Mouse (Mus musculus) ES-Bruce4 (cell line): ENCODE results near the gene 1110032F04Rik. TPM values are rescaled to one million over a fixed set of nuclear protein-coding genes. Genes with fewer than 3 reads are reported as not detected.
"Not testable (repeated sequence)": the region's sequence is repeated elsewhere in the genome, so short reads cannot be mapped to it uniquely, and the experiment has no call there.

Experiments
- H3K27ac ChIP-seq: 2 replicates; pipeline ENCODE4 v1.5.1; 2012; ENCODE audit warnings: low read length, inconsistent platforms; ENCODE audit not compliant: insufficient read depth
- H3K27me3 ChIP-seq: 2 replicates; pipeline ENCODE4 v1.6.1; 2012; ENCODE audit warnings: mild to moderate bottlenecking, low read length, inconsistent platforms; ENCODE audit not compliant: control insufficient read depth, poor library complexity, insufficient read depth, severe bottlenecking
- H3K36me3 ChIP-seq: 2 replicates; pipeline ENCODE4 v1.6.1; 2012; ENCODE audit warnings: inconsistent platforms, mild to moderate bottlenecking, low read length, moderate library complexity; ENCODE audit not compliant: control insufficient read depth, poor library complexity, insufficient read depth, severe bottlenecking
- H3K4me1 ChIP-seq: one replicate; pipeline ENCODE4 v1.8.1; 2011; ENCODE audit warnings: low read length; ENCODE audit not compliant: control insufficient read depth, insufficient read depth
- H3K4me3 ChIP-seq: 2 replicates; pipeline ENCODE4 v1.5.1; 2011; ENCODE audit warnings: low read depth, mild to moderate bottlenecking, low read length
- H3K9ac ChIP-seq: 2 replicates; pipeline ENCODE4 v1.6.1; 2012; ENCODE audit warnings: low read depth, mild to moderate bottlenecking, inconsistent platforms; ENCODE audit not compliant: poor library complexity, severe bottlenecking
- H3K9me3 ChIP-seq: replicated peaks from 2 replicates; pipeline ENCODE4 v1.6.1; 2012; ENCODE audit warnings: mild to moderate bottlenecking, low read length, inconsistent platforms; ENCODE audit not compliant: control insufficient read depth, poor library complexity, insufficient read depth, severe bottlenecking
- CTCF ChIP-seq: IDR thresholded peaks from one replicate; pipeline ENCODE4 v1.8.1; 2011; ENCODE audit warnings: low read depth, low read length
- EP300 ChIP-seq: IDR thresholded peaks from 2 replicates; pipeline ENCODE4 v1.6.1; 2011; ENCODE audit warnings: low read depth, low read length; ENCODE audit not compliant: insufficient read depth
- POLR2A ChIP-seq: IDR thresholded peaks from one replicate; pipeline ENCODE4 v1.8.1; 2011; ENCODE audit warnings: low read length; ENCODE audit not compliant: insufficient read depth
- polyA plus RNA-seq: library from polyadenylated mRNA; stranded (reverse); fragments of >200 nt; gene quantifications from 2 replicates; pipeline ENCODE4 v1.2.4, GENCODE M21; 2011; ENCODE audit warnings: low read depth; ENCODE audit not compliant: missing spikeins, insufficient read depth, insufficient read length

1110032F04Rik gene
- polyA plus RNA-seq, 1 experiment, result 0.31 TPM

GRCm38 (mm10) chr3:68897154-68897553, 27.8 kb downstream of the 1110032F04Rik start:
- Histone ChIP-seq H3K27ac (no peak overlapping the region), H3K4me3 (no peak overlapping the region), H3K4me1 (peaks cover 3% of the 10 kb centered on the region), H3K27me3 (no peaks in the 10 kb centered on the region), H3K9ac (no peak overlapping the region), H3K9me3 (no peaks in the 10 kb centered on the region), H3K36me3 (no peaks in the 10 kb centered on the region)
- no peak for TF ChIP-seq POLR2A
- peak; percentile 74 for TF ChIP-seq CTCF
- no peak for TF ChIP-seq EP300

GRCm38 (mm10) chr3:68902636-68903035, 33.2 kb downstream of the 1110032F04Rik start:
- H3K27me3 ChIP-seq, H3K36me3 ChIP-seq, H3K9me3 ChIP-seq, H3K9ac ChIP-seq, H3K4me1 ChIP-seq, H3K27ac ChIP-seq, H3K4me3 ChIP-seq: not testable (repeated sequence)

GRCm38 (mm10) chr3:68904902-68905778, 35.8 kb downstream of the 1110032F04Rik start:
- Histone ChIP-seq H3K4me3 (no peak overlapping the region), H3K27ac (no peak overlapping the region), H3K9me3 (no peaks in the 10 kb centered on the region), H3K36me3 (no peaks in the 10 kb centered on the region), H3K4me1 (no peaks in the 10 kb centered on the region), H3K27me3 (no peaks in the 10 kb centered on the region), H3K9ac (no peak overlapping the region)
- TF ChIP-seq POLR2A (no peak), CTCF (no peak), EP300 (no peak)

GRCm38 (mm10) chr3:68907509-68907908, 38.1 kb downstream of the 1110032F04Rik start:
- H3K27me3 ChIP-seq, result no peaks in the 10 kb centered on the region
- H3K36me3 ChIP-seq, result no peaks in the 10 kb centered on the region
- H3K9ac ChIP-seq, result no peak overlapping the region
- no peaks in the 10 kb centered on the region for H3K9me3 ChIP-seq
- H3K4me1 ChIP-seq, result no peaks in the 10 kb centered on the region
- H3K27ac ChIP-seq, result no peak overlapping the region
- H3K4me3 ChIP-seq, result no peak overlapping the region
- TF ChIP-seq POLR2A (no peak), EP300 (no peak), CTCF (no peak)

Other genes starting within 250 kb of the 1110032F04Rik start
- gene Il12a, start 178.9 kb upstream of the 1110032F04Rik start, polyA plus RNA-seq, result not detected in 2 replicates
- gene Ift80, start 135.0 kb downstream of the 1110032F04Rik start, polyA plus RNA-seq, result 21.4 and 22.2 TPM in 2 replicates
- 276 and 284 TPM in 2 replicates for gene Smc4, start 135.2 kb downstream of the 1110032F04Rik start, polyA plus RNA-seq
- gene Trim59, start 175.2 kb downstream of the 1110032F04Rik start, polyA plus RNA-seq, result 122 and 133 TPM in 2 replicates